Mouse (Mus musculus) B cell, adult 62 days (primary cell): Measurements from ENCODE around the gene Obox1. TPM values are rescaled to one million over a fixed set of nuclear protein-coding genes. Genes with fewer than 3 reads are reported as not detected.

Experiments used
- total RNA-seq: library from RNA; stranded (reverse); gene quantifications from 4 replicates; pipeline ENCODE4 v1.2.4, GENCODE M21; 2023

Obox1 gene
- total RNA-seq = not detected in 4 replicates

DNA sequence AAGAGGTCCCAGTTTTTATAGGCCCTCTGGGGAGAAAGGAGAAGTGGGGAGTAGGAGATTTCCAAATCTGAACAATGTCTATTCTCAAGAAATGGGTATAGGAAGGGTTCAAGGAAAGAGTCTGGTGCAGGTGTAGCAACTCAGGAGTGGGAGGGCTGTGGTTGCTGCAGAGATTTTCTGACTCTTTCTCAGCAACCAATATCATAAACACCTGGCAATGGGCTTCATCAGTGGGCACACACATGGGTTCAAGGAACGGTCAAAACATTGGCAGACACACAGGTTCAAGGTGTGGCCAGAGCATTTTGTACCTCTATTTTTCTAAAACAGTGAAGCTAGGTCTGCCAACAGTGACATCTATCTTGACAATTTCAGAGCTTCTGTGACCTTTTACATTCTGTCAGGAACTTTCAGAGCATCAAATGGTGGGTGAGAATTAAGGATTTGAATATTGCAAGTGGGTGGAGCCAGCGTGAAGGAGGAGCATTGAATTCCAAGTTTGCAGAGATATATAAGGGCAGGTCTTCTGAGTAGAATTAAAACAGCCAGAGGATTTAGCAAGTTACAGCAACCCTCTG is at the start of gene Obox1, which contains the start of gene Obox2:
Gene Obox1, plus strand, starts transcription at position 528 of the 578 bp plus-strand sequence.
Gene Obox2, plus strand, starts transcription at position 301 of the 578 bp plus-strand sequence.

Other genes with a start within 250 kb of the Obox1 start
- gene Obox2, start 227 bp upstream of the Obox1 start, total RNA-seq = not detected in 4 replicates